Mouse (Mus musculus): ENCODE measurements around the gene Rnf150.

DNA sequence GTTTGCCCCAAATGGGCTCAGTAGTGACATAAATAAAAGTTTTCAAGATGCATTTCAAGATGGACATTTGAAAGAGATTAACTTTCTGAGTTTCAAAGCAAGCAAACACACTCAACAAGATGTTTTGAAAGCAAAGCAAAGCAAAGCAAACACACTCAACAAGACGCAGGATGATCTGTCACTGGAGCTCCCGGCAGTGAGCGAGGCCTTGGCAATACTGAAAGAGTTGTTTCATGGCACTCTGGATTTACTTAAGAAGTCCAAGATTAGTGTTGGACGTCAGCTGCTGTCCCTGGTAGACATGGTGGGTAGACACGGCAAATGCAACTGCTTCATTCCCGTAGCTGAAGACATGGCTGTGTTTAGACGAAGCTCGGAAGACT lies 35.3 kb downstream of the Rnf150 start:
- TF ChIP-seq POLR2A (IDR thresholded peaks at IDR 0.05; ENCODE audit: control insufficient read depth, extremely low read depth, insufficient read depth, low read length, poor library complexity) (no peak), CTCF (IDR thresholded peaks at IDR 0.05; ENCODE audit: borderline replicate concordance, control insufficient read depth, extremely low read depth, insufficient read depth, low read length, poor library complexity) (no peak)
